Mouse (Mus musculus) forebrain, embryonic 13.5 days (tissue): Measurements from ENCODE around the gene Tdrkh. TPM values are rescaled to one million over a fixed set of nuclear protein-coding genes. Genes with fewer than 3 reads are reported as not detected.

Source experiments
- ATAC-seq: fragments of 200-750 bp; cut with Nextera tagmentation; 2 replicates; pipeline ENCODE4 v1.8.0; 2017
- H3K27ac ChIP-seq: fragments of 300-500 bp; sonication (generic); 2 replicates; pipeline ENCODE4 v1.5.1; 2015; ENCODE audit warnings: inconsistent platforms, mild to moderate bottlenecking, moderate library complexity
- H3K27me3 ChIP-seq: fragments of 300-500 bp; sonication (generic); 2 replicates; pipeline ENCODE4 v1.6.1; 2015; ENCODE audit warnings: mild to moderate bottlenecking, inconsistent platforms
- H3K36me3 ChIP-seq: fragments of 300-500 bp; sonication (generic); 2 replicates; pipeline ENCODE4 v1.6.1; 2015; ENCODE audit warnings: mild to moderate bottlenecking, inconsistent platforms; ENCODE audit not compliant: poor library complexity, severe bottlenecking
- H3K4me1 ChIP-seq: fragments of 300-500 bp; sonication (generic); 2 replicates; pipeline ENCODE4 v1.6.1; 2015; ENCODE audit warnings: inconsistent platforms
- H3K4me2 ChIP-seq: fragments of 300-500 bp; sonication (generic); 2 replicates; pipeline ENCODE4 v1.6.1; 2015; ENCODE audit warnings: inconsistent platforms, mild to moderate bottlenecking, moderate library complexity
- H3K4me3 ChIP-seq: fragments of 300-500 bp; sonication (generic); 2 replicates; pipeline ENCODE4 v1.5.1; 2015; ENCODE audit warnings: mild to moderate bottlenecking, inconsistent platforms
- H3K9ac ChIP-seq: fragments of 300-500 bp; sonication (generic); 2 replicates; pipeline ENCODE4 v1.6.1; 2015; ENCODE audit warnings: mild to moderate bottlenecking, inconsistent platforms
- H3K9me3 ChIP-seq: fragments of 300-500 bp; sonication (generic); replicated peaks from 2 replicates; pipeline ENCODE4 v1.6.1; 2016; ENCODE audit warnings: inconsistent platforms
- WGBS: fragments of 180-500 bp; shearing (Covaris S2); methylation state at CpG from one replicate; pipeline ENCODE4 v1.1.7; 2015; 5-methylcytosine and 5-hydroxymethylcytosine counted together
- polyA plus RNA-seq: library from polyadenylated mRNA; unstranded; fragments of >200 nt; fragmentation: Nextera tagmentation; extraction: Ambion mirVana; gene quantifications from 2 replicates; pipeline ENCODE4 v1.2.1, GENCODE M21; 2015

Tdrkh gene
- polyA plus RNA-seq = 66.4 and 69.5 TPM in 2 replicates

DNA sequence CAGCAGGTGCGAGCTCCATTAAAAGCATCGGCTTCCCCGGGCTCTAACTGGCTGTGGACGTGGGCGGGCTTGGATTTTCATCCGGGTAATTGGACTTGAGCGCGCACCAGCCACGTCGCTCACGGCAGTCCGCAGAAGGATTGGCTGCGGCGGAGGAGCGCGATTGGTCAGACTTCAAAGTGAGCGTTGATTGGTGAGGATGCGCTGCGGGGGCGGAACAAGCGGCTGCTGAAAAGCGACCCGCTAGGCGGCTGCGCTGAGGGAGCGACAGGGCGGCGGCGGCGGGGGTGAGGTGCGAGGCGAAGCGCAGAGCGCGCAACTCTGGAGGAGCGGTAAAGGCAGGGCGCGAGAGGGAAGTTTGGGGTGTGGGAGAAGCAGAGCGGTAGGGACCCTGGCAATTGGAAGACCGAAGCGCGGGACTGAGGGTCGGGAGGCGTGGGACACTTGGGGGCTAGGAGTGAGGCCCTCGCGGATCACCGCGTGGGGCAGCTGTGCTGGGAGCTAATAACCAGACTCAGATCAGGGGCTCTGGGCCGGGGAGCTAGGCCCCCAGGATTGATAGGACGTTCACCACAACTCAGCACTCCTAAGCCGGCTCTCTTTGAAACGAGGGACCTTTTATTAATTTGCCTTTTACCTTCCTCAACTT, at the start of gene Tdrkh:
Gene Tdrkh (plus strand): TSS at position 243 of the 649 bp plus-strand sequence.
- H3K4me1 ChIP-seq = peaks cover 18% of the 10 kb centered on the region
- H3K36me3 ChIP-seq = no peaks in the 10 kb centered on the region
- H3K9ac ChIP-seq = peak within 1 kb of the TSS; percentile 79
- H3K27ac ChIP-seq = peak within 1 kb of the TSS; percentile 80
- H3K4me3 ChIP-seq = peak within 1 kb of the TSS; percentile 60
- peak; percentile 98 for ATAC-seq
- no peaks in the 10 kb centered on the region for H3K27me3 ChIP-seq
- peak within 1 kb of the TSS; percentile 87 for H3K4me2 ChIP-seq
- H3K9me3 ChIP-seq = no peaks in the 10 kb centered on the region
- WGBS = 7% methylated on average over 52 of the region's 52 CpGs

DNA sequence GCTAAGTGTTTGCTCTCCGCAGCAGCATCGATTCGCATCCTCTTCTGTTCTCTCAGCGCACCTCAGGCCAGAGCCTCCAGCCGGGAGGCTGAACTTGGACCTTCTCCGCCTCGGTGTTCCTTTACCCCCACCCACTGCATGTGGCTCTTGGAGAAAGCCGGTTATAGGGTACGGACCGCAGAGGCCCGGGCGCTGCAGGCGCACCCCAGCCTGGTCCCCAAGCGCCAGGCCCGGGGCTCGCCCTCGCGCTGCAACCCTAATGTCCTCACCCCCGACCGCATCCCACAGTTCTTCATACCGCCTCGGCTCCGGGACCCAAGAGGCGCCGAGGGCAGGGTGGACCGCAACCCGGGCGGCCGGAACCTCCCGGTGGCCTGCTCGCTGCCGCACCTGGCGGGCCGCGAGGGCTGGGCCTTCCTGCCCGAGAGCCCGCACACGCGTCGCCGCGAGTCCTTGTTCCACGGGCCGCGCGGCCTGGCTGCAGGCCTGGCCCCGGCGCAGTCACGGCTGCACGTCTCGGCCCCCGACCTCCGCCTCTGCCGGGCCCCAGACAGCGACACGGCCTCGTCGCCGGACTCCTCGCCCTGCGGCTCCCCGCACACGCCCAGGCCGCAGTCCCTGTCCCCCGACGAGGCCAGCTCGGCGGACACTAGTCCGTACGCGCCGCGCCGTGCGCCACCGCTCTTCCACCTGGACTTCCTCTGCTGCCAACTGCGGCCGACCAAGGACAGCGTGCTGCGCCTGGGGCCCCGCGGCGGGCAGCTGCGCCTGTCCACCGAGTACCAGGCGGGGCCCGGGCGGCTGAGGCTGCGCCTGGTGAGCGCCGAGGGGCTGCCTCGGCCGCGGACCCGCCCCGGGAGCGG, 49.6 kb upstream of the Tdrkh start:
- Histone ChIP-seq H3K27ac (no peak overlapping the region), H3K4me1 (peaks cover 6% of the 10 kb centered on the region; the same call in 1 of the 2 replicates), H3K4me2 (peak overlapping the region; percentile 90), H3K4me3 (peak overlapping the region; percentile 56), H3K9ac (peak overlapping the region; percentile 83), H3K9me3 (no peaks in the 10 kb centered on the region; the same call in 1 of the 2 replicates), H3K36me3 (no peaks in the 10 kb centered on the region), H3K27me3 (peaks cover 42% of the 10 kb centered on the region)
- ATAC-seq = peak; percentile 72
- WGBS = 6% methylated on average over 79 of the region's 97 CpGs

DNA sequence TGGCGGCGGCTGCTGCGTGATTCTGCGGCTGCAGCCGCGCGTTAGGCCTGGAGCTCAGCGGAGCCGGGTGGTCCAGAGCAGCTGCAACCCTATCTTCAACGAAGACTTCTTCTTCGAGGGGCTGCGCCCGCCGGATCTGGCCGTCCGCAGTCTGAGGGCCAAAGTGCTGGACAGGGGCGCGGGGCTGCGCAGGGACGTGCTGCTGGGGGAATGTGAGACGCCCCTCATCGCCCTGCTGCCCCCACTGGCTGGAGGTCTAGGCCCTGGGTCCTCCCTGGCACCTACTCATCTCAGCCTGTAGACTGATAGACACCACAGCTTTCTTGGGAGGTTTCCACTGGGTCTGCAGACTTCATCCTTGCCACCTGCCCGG, 48.9 kb upstream of the Tdrkh start:
- H3K36me3 ChIP-seq = no peaks in the 10 kb centered on the region
- ATAC-seq = no peak; the same call in 1 of the 2 replicates
- WGBS = 5% methylated on average over 20 of the region's 23 CpGs
- H3K9me3 ChIP-seq = no peaks in the 10 kb centered on the region; the same call in 1 of the 2 replicates
- no peak overlapping the region for H3K27ac ChIP-seq
- H3K4me2 ChIP-seq = peak overlapping the region; percentile 90
- peak overlapping the region; percentile 83 for H3K9ac ChIP-seq
- peaks cover 42% of the 10 kb centered on the region for H3K27me3 ChIP-seq
- peak overlapping the region; percentile 56 for H3K4me3 ChIP-seq
- H3K4me1 ChIP-seq = peaks cover 6% of the 10 kb centered on the region; the same call in 1 of the 2 replicates

DNA sequence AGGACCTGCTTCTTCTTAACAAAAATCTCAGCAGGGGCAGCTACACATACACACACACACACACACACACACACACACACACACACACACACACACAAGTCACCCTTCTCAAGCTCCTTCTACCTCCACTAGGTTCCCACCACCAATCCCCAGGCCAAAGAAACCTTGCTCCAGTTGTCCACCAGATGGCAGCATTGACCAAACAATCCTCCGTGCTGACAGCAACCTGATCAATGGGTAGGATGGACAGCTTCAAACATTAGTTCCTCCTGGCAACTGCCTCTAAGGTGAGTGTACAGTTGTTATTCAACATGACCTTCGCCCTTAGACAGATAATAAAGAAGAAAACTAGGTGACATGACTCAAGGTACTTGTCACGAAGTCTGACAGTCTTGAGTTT, 46.3 kb upstream of the Tdrkh start:
- Histone ChIP-seq H3K27me3 (peaks cover 40% of the 10 kb centered on the region), H3K27ac (no peak overlapping the region)
- WGBS = 18% methylated on average over 3 of the region's 3 CpGs

DNA sequence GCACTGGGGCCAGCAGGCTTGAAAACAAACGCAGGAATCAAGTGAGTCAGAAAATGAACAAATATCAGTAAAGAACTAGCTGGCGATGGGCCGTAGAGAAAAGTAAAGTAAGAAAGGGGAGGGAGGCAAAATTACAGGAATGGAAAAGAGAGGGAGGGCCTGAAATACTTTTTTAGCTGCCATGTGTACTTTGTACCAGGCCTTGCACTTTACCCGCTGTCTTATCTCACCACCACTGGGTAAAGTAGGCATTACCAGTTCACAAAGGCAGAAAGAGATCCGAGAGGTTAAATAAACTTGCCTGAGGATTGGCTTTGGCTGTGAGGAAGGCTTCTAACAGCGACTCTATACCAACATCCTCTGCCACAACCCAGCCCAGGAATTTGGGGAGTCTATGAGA, 45.6 kb upstream of the Tdrkh start:
- ATAC-seq = no peak
- peaks cover 33% of the 10 kb centered on the region for H3K27me3 ChIP-seq
- WGBS = 81% methylated on average over 6 of the region's 6 CpGs
- H3K36me3 ChIP-seq = no peaks in the 10 kb centered on the region
- no peaks in the 10 kb centered on the region; the same call in 1 of the 2 replicates for H3K9me3 ChIP-seq
- H3K27ac ChIP-seq = no peak overlapping the region
- H3K4me2 ChIP-seq = no peak overlapping the region
- no peak overlapping the region for H3K4me3 ChIP-seq
- H3K9ac ChIP-seq = no peak overlapping the region
- peaks cover 17% of the 10 kb centered on the region for H3K4me1 ChIP-seq

More for the DNA sequence above, 46.3 kb upstream of the Tdrkh start:
- Histone ChIP-seq H3K9me3 (no peaks in the 10 kb centered on the region; the same call in 1 of the 2 replicates), H3K4me1 (peaks cover 11% of the 10 kb centered on the region), H3K36me3 (no peaks in the 10 kb centered on the region), H3K4me3 (no peak overlapping the region), H3K9ac (no peak overlapping the region), H3K4me2 (no peak overlapping the region)
- ATAC-seq = peak; percentile 53

DNA sequence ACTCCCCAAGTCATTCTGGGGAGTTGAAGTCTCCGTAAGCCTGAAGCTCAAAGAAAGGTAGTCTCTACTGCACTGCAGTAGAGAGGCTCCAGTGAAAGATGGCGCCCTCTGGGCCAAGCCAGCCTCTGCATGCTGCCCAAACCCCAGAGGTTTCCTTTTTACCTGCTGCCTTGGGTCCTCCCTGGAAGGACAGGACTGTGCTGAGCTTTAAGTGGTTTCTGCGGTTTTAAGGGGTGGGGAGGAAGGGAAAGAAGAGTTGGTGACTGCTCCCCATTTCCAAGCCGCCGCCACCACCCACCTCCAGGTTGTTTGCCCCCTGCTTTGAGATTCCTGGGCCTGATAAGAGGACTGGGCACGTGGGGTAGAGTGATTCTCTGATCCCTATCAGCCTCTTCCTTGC, 44.4 kb upstream of the Tdrkh start:
- H3K9me3 ChIP-seq = no peaks in the 10 kb centered on the region; the same call in 1 of the 2 replicates
- ATAC-seq = no peak
- no peaks in the 10 kb centered on the region for H3K36me3 ChIP-seq
- H3K9ac ChIP-seq = no peak overlapping the region
- 64% methylated on average over 6 of the region's 6 CpGs for WGBS
- H3K4me1 ChIP-seq = peaks cover 25% of the 10 kb centered on the region
- H3K4me3 ChIP-seq = no peak overlapping the region
- peaks cover 22% of the 10 kb centered on the region for H3K27me3 ChIP-seq
- no peak overlapping the region for H3K4me2 ChIP-seq
- H3K27ac ChIP-seq = no peak overlapping the region

DNA sequence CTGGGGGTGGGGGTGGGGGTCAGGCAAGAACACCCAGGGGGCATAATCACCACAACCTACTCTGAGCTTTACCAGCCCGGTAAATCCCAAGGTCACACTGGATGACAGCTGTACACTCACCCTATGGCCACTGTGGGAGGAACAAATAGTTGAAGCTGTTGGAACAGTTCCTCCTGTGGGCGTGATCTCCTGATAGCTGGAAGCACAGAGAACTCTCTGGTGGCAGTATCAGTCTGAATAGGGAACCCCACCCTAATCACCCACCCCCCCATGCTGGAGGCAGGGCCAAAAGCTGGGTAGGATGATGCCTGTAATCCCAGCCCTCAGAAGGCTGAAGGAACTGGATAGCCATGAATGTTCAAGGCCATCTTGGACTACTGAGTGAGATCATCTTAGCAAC, 43.4 kb upstream of the Tdrkh start:
- WGBS = 69% methylated on average over 2 of the region's 2 CpGs
- H3K27ac ChIP-seq = no peak overlapping the region
- no peak overlapping the region for H3K4me2 ChIP-seq
- no peak for ATAC-seq
- H3K4me1 ChIP-seq = peaks cover 29% of the 10 kb centered on the region
- H3K9ac ChIP-seq = no peak overlapping the region
- H3K27me3 ChIP-seq = peaks cover 15% of the 10 kb centered on the region
- no peaks in the 10 kb centered on the region; the same call in 1 of the 2 replicates for H3K9me3 ChIP-seq
- H3K4me3 ChIP-seq = no peak overlapping the region
- no peaks in the 10 kb centered on the region for H3K36me3 ChIP-seq

DNA sequence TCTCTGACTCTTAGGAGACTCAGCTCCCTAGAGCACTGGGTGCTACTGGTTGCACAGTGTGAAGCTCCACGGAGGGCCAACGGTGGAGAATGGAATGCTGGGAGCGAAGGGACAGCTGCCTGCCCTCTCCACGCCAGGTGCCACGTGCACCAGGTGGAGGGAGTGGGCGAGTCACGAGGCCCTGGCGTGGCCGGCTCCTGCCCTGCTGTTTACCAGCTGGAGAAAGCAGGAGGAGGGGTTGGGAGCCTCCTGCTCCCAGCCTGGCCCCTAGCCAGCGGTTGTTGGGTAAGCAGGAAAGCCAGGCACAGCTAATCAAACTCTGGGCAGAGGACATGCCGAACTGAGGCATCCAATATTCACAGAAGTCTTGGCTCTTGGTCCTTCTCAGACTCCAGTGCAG, 41.4 kb upstream of the Tdrkh start:
- no peaks in the 10 kb centered on the region for H3K36me3 ChIP-seq
- peak overlapping the region; percentile 52 for H3K4me2 ChIP-seq
- no peak overlapping the region for H3K27ac ChIP-seq
- peak; percentile 36; the same call in 1 of the 2 replicates for ATAC-seq
- H3K4me1 ChIP-seq = peaks cover 29% of the 10 kb centered on the region
- 3% methylated on average over 11 of the region's 11 CpGs for WGBS
- H3K9ac ChIP-seq = peak overlapping the region; percentile 40
- no peaks in the 10 kb centered on the region for H3K9me3 ChIP-seq
- no peaks in the 10 kb centered on the region for H3K27me3 ChIP-seq
- peak overlapping the region; percentile 25 for H3K4me3 ChIP-seq

DNA sequence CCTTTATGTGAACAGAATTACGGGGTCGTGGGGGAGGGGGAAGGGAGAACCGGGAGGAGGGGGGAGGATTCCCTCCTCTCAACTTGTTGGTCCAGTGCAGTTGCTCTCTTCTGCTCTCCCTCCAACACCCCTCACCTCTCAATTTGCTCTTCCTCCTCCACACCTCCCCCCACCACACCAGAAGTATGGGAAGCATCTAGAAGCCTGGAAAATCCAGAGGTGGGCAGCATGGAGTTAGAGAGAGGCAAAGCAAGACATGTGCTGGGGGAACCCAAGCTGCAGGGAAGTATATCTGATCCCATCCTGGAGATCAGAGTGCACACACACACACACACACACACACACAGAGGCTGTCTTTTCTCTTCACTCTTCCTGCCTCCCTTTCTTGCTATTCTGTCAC, 41.0 kb upstream of the Tdrkh start:
- Histone ChIP-seq H3K4me2 (peak overlapping the region; percentile 52), H3K36me3 (no peaks in the 10 kb centered on the region), H3K27me3 (no peaks in the 10 kb centered on the region), H3K27ac (no peak overlapping the region), H3K4me3 (peak overlapping the region; percentile 25; the same call in 1 of the 2 replicates), H3K4me1 (peaks cover 29% of the 10 kb centered on the region), H3K9ac (peak overlapping the region; percentile 40; the same call in 1 of the 2 replicates), H3K9me3 (no peaks in the 10 kb centered on the region)
- WGBS = 0% methylated on average over 3 of the region's 3 CpGs
- no peak for ATAC-seq

DNA sequence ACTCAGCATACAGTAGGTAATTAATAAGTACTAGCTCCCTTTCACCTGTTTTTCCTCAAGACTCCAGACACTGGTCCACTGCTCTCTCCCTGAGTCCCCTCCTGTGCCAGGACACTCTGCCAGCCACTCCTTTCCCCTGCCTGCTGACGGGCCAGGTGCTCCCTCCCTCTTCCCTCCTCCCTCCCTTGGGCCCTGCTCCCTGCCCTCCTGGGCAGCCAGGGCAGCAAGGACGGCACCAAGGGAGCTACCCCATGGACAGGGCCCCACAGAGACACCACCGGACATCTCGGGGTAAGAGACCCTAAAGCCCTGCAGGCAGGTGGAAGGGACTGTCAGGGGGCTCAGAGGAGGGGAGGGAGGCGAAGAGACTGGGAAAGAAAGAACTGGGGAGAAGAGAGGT, 40.4 kb upstream of the Tdrkh start, which contains the start of gene Rorc:
Gene Rorc (plus strand): TSS at position 154 of the 400 bp plus-strand sequence.
- 14% methylated on average over 5 of the region's 5 CpGs for WGBS
- Histone ChIP-seq H3K9ac (peak within 1 kb of the TSS; percentile 51), H3K36me3 (no peaks in the 10 kb centered on the region), H3K4me3 (peak within 1 kb of the TSS; percentile 25), H3K9me3 (no peaks in the 10 kb centered on the region), H3K4me2 (peak within 1 kb of the TSS; percentile 55), H3K27me3 (no peaks in the 10 kb centered on the region), H3K4me1 (peaks cover 29% of the 10 kb centered on the region), H3K27ac (no peak within 1 kb of the TSS)
- ATAC-seq = no peak

DNA sequence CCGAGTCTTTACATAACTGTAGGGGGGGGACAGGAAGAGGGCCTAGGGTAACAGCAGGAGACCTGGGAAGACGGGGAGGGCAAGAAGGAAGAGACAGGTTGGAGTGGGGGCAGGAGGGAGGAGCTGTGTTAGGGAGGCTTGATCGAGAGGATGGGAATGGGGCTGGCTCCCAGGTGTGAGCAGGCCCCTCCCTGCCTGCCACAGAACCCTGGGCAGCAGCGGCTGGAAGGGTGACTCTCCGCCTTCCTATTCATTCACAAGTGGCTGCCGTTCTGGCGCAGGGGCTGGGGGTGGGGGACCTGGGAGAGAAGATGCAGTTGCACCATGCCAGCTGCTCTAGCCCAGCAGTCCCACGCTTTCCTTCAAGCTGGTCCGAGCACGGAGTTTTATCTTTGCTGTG, 40.0 kb upstream of the Tdrkh start:
- peak overlapping the region; percentile 51; the same call in 1 of the 2 replicates for H3K9ac ChIP-seq

DNA sequence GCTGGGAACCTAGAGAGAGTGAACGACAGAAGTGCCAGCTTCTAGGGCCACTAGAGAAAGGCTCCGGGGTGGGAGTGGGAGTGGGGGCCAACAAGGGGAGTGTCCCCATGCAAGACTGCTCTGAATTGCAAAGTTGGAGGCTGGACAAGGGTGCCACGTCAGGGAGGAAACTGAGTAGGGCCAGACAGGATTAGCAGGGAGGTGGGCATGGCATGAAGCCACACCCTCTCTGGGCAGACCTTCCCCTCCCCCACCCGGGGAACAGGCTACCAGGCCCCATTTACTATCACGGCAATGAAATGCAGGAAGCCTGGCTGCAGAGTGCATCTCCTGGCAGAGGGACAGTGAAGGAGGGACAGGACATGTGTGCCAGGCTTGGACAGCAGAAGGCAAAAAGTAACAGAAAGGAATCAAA, 39.5 kb upstream of the Tdrkh start:
- H3K27me3 ChIP-seq = no peaks in the 10 kb centered on the region
- H3K4me1 ChIP-seq = peaks cover 29% of the 10 kb centered on the region
- ATAC-seq = peak; percentile 69
- no peaks in the 10 kb centered on the region for H3K9me3 ChIP-seq
- no peak overlapping the region for H3K27ac ChIP-seq
- peak overlapping the region; percentile 23 for H3K4me3 ChIP-seq
- H3K36me3 ChIP-seq = no peaks in the 10 kb centered on the region
- peak overlapping the region; percentile 51; the same call in 1 of the 2 replicates for H3K9ac ChIP-seq
- 0% methylated on average over 5 of the region's 5 CpGs for WGBS
- H3K4me2 ChIP-seq = peak overlapping the region; percentile 55

More for the DNA sequence above, 40.0 kb upstream of the Tdrkh start:
- H3K27me3 ChIP-seq = no peaks in the 10 kb centered on the region
- H3K27ac ChIP-seq = no peak overlapping the region
- peak; percentile 62 for ATAC-seq
- no peaks in the 10 kb centered on the region for H3K9me3 ChIP-seq
- H3K4me3 ChIP-seq = peak overlapping the region; percentile 23
- H3K36me3 ChIP-seq = no peaks in the 10 kb centered on the region
- H3K4me2 ChIP-seq = peak overlapping the region; percentile 55
- 6% methylated on average over 9 of the region's 10 CpGs for WGBS
- peaks cover 29% of the 10 kb centered on the region for H3K4me1 ChIP-seq
